Mouse (Mus musculus) CH12.LX (cell line): ENCODE measurements around the gene Usp12. TPM values are rescaled to one million over a fixed set of nuclear protein-coding genes. Genes with fewer than 3 reads are reported as not detected.
A peak's percentile ranks its signal among the peaks of the same experiment; 100 is the strongest.

Experiments
- DNase-seq: peaks from one replicate; pipeline ENCODE4 v3.0.0-alpha.2; 2013; ENCODE audit errors: extremely low read depth
- H3K27ac ChIP-seq: 2 replicates; pipeline ENCODE4 v1.5.1; 2012; ENCODE audit warnings: low read depth, mild to moderate bottlenecking, control low read depth, moderate library complexity; ENCODE audit not compliant: insufficient read depth
- H3K27me3 ChIP-seq: replicated peaks from 2 replicates; pipeline ENCODE3; 2012; ENCODE audit warnings: inconsistent platforms
- H3K36me3 ChIP-seq, 2 experiments: replicated peaks in 1 of 2; 2 replicates each; pipeline versions ENCODE3 to v1.6.1; 2012; ENCODE audit warnings: inconsistent platforms in 1 of 2, low read length in 1 of 2, mild to moderate bottlenecking in 1 of 2, mixed read lengths in 1 of 2, moderate library complexity in 1 of 2; ENCODE audit not compliant: control insufficient read depth in 1 of 2, insufficient read depth in 1 of 2
- H3K4me1 ChIP-seq, 2 experiments: 2 replicates each; pipeline ENCODE4 v1.6.1; 2012; ENCODE audit warnings: inconsistent platforms in 1 of 2, moderate library complexity in 1 of 2; ENCODE audit not compliant: insufficient read depth in 2 of 2, control insufficient read depth in 1 of 2
- H3K4me2 ChIP-seq: 2 replicates; pipeline ENCODE4 v1.6.1; 2012; ENCODE audit warnings: low read depth, mild to moderate bottlenecking, control low read depth; ENCODE audit not compliant: poor library complexity, insufficient read depth, severe bottlenecking
- H3K4me3 ChIP-seq, 3 experiments: fragments of 150-350 bp in 1 of 3; sonication (generic) in 1 of 3; replicated peaks in 1 of 3; 2 replicates each; pipeline versions ENCODE3 to v1.5.1; 2011 to 2012; ENCODE audit warnings: low read depth in 2 of 3, low read length in 2 of 3, mild to moderate bottlenecking in 2 of 3, moderate library complexity in 2 of 3, control low read depth in 1 of 3, improper control_type of control experiment in 1 of 3, inconsistent platforms in 1 of 3, mixed read lengths in 1 of 3; ENCODE audit not compliant: poor library complexity in 1 of 3
- H3K79me2 ChIP-seq: replicated peaks from 2 replicates; pipeline ENCODE4 v1.6.1; 2012; ENCODE audit warnings: mild to moderate bottlenecking, moderate library complexity; ENCODE audit not compliant: control insufficient read depth, poor library complexity, insufficient read depth, severe bottlenecking; ENCODE audit errors: extremely low read depth
- H3K9ac ChIP-seq: 2 replicates; pipeline ENCODE4 v1.6.1; 2012; ENCODE audit warnings: low read depth, mild to moderate bottlenecking, control low read depth, moderate library complexity; ENCODE audit not compliant: insufficient read depth
- H3K9me3 ChIP-seq: replicated peaks from 2 replicates; pipeline ENCODE3; 2012; ENCODE audit warnings: low read length, inconsistent platforms, mixed read lengths
- BHLHE40 ChIP-seq: IDR thresholded peaks from 2 replicates; pipeline ENCODE4 v1.6.1; 2011; ENCODE audit warnings: mild to moderate bottlenecking, low read depth, low read length, improper control_type of control experiment
- CHD1 ChIP-seq: IDR thresholded peaks from 2 replicates; pipeline ENCODE4 v1.6.1; 2012; ENCODE audit warnings: low read depth, low read length, improper control_type of control experiment, inconsistent platforms
- CHD2 ChIP-seq: IDR thresholded peaks from 2 replicates; pipeline ENCODE4 v1.6.1; 2011; ENCODE audit warnings: low read length, improper control_type of control experiment
- CTCF ChIP-seq, 2 experiments: IDR thresholded peaks in 1 of 2; conservative IDR thresholded peaks in 1 of 2; 2 replicates each; pipeline ENCODE4 v1.5.1; 2011 to 2012; ENCODE audit warnings: low read depth in 2 of 2, low read length in 2 of 2, improper control_type of control experiment in 1 of 2, inconsistent platforms in 1 of 2, mild to moderate bottlenecking in 1 of 2, moderate library complexity in 1 of 2
- E2F4 ChIP-seq: IDR thresholded peaks from 2 replicates; pipeline ENCODE4 v1.6.1; 2011; ENCODE audit warnings: low read depth, low read length, improper control_type of control experiment; ENCODE audit not compliant: insufficient replicate concordance
- ELF1 ChIP-seq: IDR thresholded peaks from 2 replicates; pipeline ENCODE4 v1.6.1; 2014; ENCODE audit warnings: low read depth, mild to moderate bottlenecking, inconsistent platforms, low read length, improper control_type of control experiment
- EP300 ChIP-seq: IDR thresholded peaks from 2 replicates; pipeline ENCODE4 v1.6.1; 2011; ENCODE audit warnings: low read length, improper control_type of control experiment
- ETS1 ChIP-seq: conservative IDR thresholded peaks from 2 replicates; pipeline ENCODE4 v1.6.1; 2012; ENCODE audit warnings: low read depth, mild to moderate bottlenecking, inconsistent platforms, low read length, improper control_type of control experiment, moderate library complexity
- JUND ChIP-seq: conservative IDR thresholded peaks from 2 replicates; pipeline ENCODE4 v1.6.1; 2011; ENCODE audit warnings: low read depth, low read length, improper control_type of control experiment
- MAFK ChIP-seq: IDR thresholded peaks from 2 replicates; pipeline ENCODE4 v1.6.1; 2011; ENCODE audit warnings: low read length, improper control_type of control experiment; ENCODE audit not compliant: insufficient replicate concordance
- MAX ChIP-seq: IDR thresholded peaks from 2 replicates; pipeline ENCODE4 v1.6.1; 2011; ENCODE audit warnings: low read length, improper control_type of control experiment
- MXI1 ChIP-seq: IDR thresholded peaks from 2 replicates; pipeline ENCODE4 v1.6.1; 2011; ENCODE audit warnings: mild to moderate bottlenecking, low read depth, low read length, improper control_type of control experiment
- MYC ChIP-seq: IDR thresholded peaks from 2 replicates; pipeline ENCODE4 v1.6.1; 2011; ENCODE audit warnings: low read depth, mild to moderate bottlenecking, improper control_type of control experiment, low read length
- NELFE ChIP-seq: IDR thresholded peaks from 2 replicates; pipeline ENCODE4 v1.6.1; 2011; ENCODE audit warnings: low read depth, low read length, improper control_type of control experiment
- NRF1 ChIP-seq: IDR thresholded peaks from 2 replicates; pipeline ENCODE4 v1.6.1; 2014; ENCODE audit warnings: low read depth, mild to moderate bottlenecking, inconsistent platforms, low read length, improper control_type of control experiment, moderate library complexity
- POLR2A ChIP-seq: IDR thresholded peaks from 2 replicates; pipeline ENCODE4 v1.6.1; 2011; ENCODE audit warnings: low read depth, mild to moderate bottlenecking, improper control_type of control experiment, low read length
- POLR2AphosphoS2 ChIP-seq: IDR thresholded peaks from 2 replicates; pipeline ENCODE4 v1.6.1; 2011; ENCODE audit warnings: low read depth, low read length, improper control_type of control experiment
- RAD21 ChIP-seq: IDR thresholded peaks from 2 replicates; pipeline ENCODE4 v1.6.1; 2011; ENCODE audit warnings: low read depth, mild to moderate bottlenecking, low read length, improper control_type of control experiment, moderate library complexity
- RCOR1 ChIP-seq: conservative IDR thresholded peaks from 2 replicates; pipeline ENCODE4 v1.6.1; 2012; ENCODE audit warnings: low read depth, mild to moderate bottlenecking, inconsistent platforms, low read length, improper control_type of control experiment
- SIN3A ChIP-seq: IDR thresholded peaks from 2 replicates; pipeline ENCODE4 v1.6.1; 2012; ENCODE audit warnings: low read length, improper control_type of control experiment, inconsistent platforms
- SMC3 ChIP-seq: IDR thresholded peaks from 2 replicates; pipeline ENCODE4 v1.6.1; 2011; ENCODE audit warnings: low read depth, low read length, improper control_type of control experiment
- USF1 ChIP-seq: IDR thresholded peaks from 2 replicates; pipeline ENCODE4 v1.6.1; 2014; ENCODE audit warnings: low read depth, mild to moderate bottlenecking, inconsistent platforms, low read length, improper control_type of control experiment
- USF2 ChIP-seq: conservative IDR thresholded peaks from 2 replicates; pipeline ENCODE4 v1.6.1; 2011; ENCODE audit warnings: low read depth, low read length, improper control_type of control experiment
- ZC3H11A ChIP-seq: IDR thresholded peaks from 2 replicates; pipeline ENCODE4 v1.6.1; 2012; ENCODE audit warnings: low read depth, mild to moderate bottlenecking, inconsistent platforms, low read length, improper control_type of control experiment
- ZKSCAN1 ChIP-seq: IDR thresholded peaks from 2 replicates; pipeline ENCODE4 v1.6.1; 2012; ENCODE audit warnings: low read depth, inconsistent platforms, low read length, improper control_type of control experiment, borderline replicate concordance
- ZMIZ1 ChIP-seq: IDR thresholded peaks from 2 replicates; pipeline ENCODE4 v1.6.1; 2012; ENCODE audit warnings: low read depth, mild to moderate bottlenecking, inconsistent platforms, low read length, improper control_type of control experiment
- ZNF384 ChIP-seq: IDR thresholded peaks from 2 replicates; pipeline ENCODE4 v1.6.1; 2012; ENCODE audit warnings: low read depth, low read length, improper control_type of control experiment, inconsistent platforms
- dilution Hi-C: fragments of 300-500 bp; cut with MboI; formaldehyde crosslinking; loops from 2 replicates; pipeline ENCODE4 v1.14.3; 2020; ENCODE audit warnings: low sequenced_read_pairs; ENCODE audit not compliant: extremely low pct_unique_long_range_greater_than_20kb, extremely low pct_ligation_motif_present
- in situ Hi-C: fragments of 300-500 bp; cut with MboI; formaldehyde crosslinking; loops from 3 replicates; pipeline ENCODE4 v1.14.3; 2019; ENCODE audit warnings: low sequenced_read_pairs, low pct_ligation_motif_present, low pct_unique_long_range_greater_than_20kb, mixed read lengths
- polyA plus RNA-seq: library from polyadenylated mRNA; unstranded; fragments of >175 nt; gene quantifications from 2 replicates; pipeline ENCODE4 v1.2.1, GENCODE M21; 2012; ENCODE audit warnings: low read depth; ENCODE audit not compliant: insufficient read length
- total RNA-seq, 2 experiments: library from RNA; depleted of rRNA; stranded (reverse); fragments of 300-350 nt in 1 of 2; fragments of >200 nt in 1 of 2; gene quantifications; 2 replicates each; pipeline ENCODE4 v1.2.3; 2012 to 2014

Gene Usp12
- total and polyA plus RNA-seq, 3 experiments, result 7.8 to 17.8 (median 10.1) TPM

DNA sequence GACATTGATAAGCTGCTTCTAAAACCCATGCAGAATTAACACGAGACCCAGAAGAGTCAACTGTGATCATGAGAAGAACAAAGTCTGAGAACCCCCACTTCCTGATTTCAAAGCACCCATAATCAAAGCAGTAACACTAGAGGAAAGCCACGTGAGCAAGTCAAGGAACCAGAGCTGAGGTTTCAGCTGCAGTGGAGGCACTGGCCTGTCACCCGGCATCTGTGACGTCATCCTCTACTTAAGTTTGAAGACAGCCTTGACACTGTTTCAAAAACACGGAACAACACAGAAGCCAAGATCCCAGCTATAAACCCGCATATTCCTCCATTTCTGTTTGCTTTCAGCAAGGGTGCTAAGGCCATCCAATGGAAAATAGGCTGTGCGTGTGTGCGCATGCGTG lies 13.1 kb downstream of the Usp12 start (continued):
- TF ChIP-seq ZMIZ1 (no peak), NRF1 (no peak), RAD21 (no peak), POLR2AphosphoS2 (no peak), MXI1 (0 out of 2 replicates have a peak, but pooled peaks have one; percentile 33), MYC (0 out of 2 replicates have a peak, but pooled peaks have one; percentile 53)

- H3K27ac ChIP-seq, result no peak overlapping the region
- H3K9ac ChIP-seq, result no peak overlapping the region
- peaks cover under 1% of the 10 kb centered on the region for H3K9me3 ChIP-seq
- no peaks in the 10 kb centered on the region; the same call in 1 of the 2 replicates for H3K79me2 ChIP-seq
- dilution Hi-C loops (no loop called here), in situ Hi-C loops (no loop called here)
- no peak for DNase-seq
- H3K4me2 ChIP-seq, result no peak overlapping the region
- peaks cover 7 to 43% of the 10 kb centered on the region in 2 experiments for H3K4me1 ChIP-seq
- TF ChIP-seq ZNF384 (no peak), BHLHE40 (no peak), ETS1 (no peak), MAFK (no peak), CHD1 (no peak), SIN3A (no peak)
- no peak overlapping the region for H3K4me3 ChIP-seq
- no peaks in the 10 kb centered on the region for H3K27me3 ChIP-seq
- peaks cover 0 to 26% of the 10 kb centered on the region in 2 experiments for H3K36me3 ChIP-seq
Observed at GRCm38 (mm10) chr5:146779931-146780330, 14.9 kb downstream of the Usp12 start.

GRCm38 (mm10) chr5:146776988-146777639 lies 17.7 kb downstream of the Usp12 start:
- no peak overlapping the region for H3K4me2 ChIP-seq
- no peak overlapping the region for H3K9ac ChIP-seq
- H3K9me3 ChIP-seq, result peaks cover 3% of the 10 kb centered on the region
- H3K4me3 ChIP-seq, result no peak overlapping the region
- no peak overlapping the region for H3K27ac ChIP-seq
- dilution Hi-C loops, result no loop called here
- H3K36me3 ChIP-seq, result peaks cover 0 to 30% of the 10 kb centered on the region in 2 experiments
- H3K27me3 ChIP-seq, result no peaks in the 10 kb centered on the region
- in situ Hi-C loops, result no loop called here
- H3K79me2 ChIP-seq, result no peaks in the 10 kb centered on the region
- no peak for DNase-seq
- H3K4me1 ChIP-seq, result peaks cover 6 to 34% of the 10 kb centered on the region in 2 experiments
- no peak for TF ChIP-seq ELF1
- no peak for TF ChIP-seq JUND
- no peak for TF ChIP-seq ZC3H11A
- no peak for TF ChIP-seq POLR2A
- no peak for TF ChIP-seq NELFE
- no peak for TF ChIP-seq ZNF384
- no peak for TF ChIP-seq RCOR1
- TF ChIP-seq CTCF (conservative IDR thresholded peaks at IDR 0.05 in 1 of 2, IDR thresholded peaks at IDR 0.05 in 1 of 2; ENCODE audit: low read depth in 2 of 2, low read length in 2 of 2), result no peak
- TF ChIP-seq ZKSCAN1, result no peak
- no peak for TF ChIP-seq CHD2
- no peak for TF ChIP-seq SMC3
- no peak for TF ChIP-seq CHD1
- TF ChIP-seq RAD21, result no peak
- TF ChIP-seq MAX, result no peak
- TF ChIP-seq USF1, result no peak
- TF ChIP-seq E2F4, result no peak
- no peak for TF ChIP-seq USF2
- no peak for TF ChIP-seq SIN3A
- no peak for TF ChIP-seq EP300
- TF ChIP-seq NRF1, result no peak
